Mouse (Mus musculus) MEL (cell line): ENCODE measurements around the gene Vps35. TPM values are rescaled to one million over a fixed set of nuclear protein-coding genes. Genes with fewer than 3 reads are reported as not detected.

Experiments
- DNase-seq: peaks from one replicate; pipeline ENCODE4 v3.0.0; 2011; ENCODE audit warnings: low read depth, low spot score
- H3K27ac ChIP-seq: 2 replicates; pipeline ENCODE4 v1.5.1; 2012; ENCODE audit warnings: low read depth, mild to moderate bottlenecking, control low read depth, low read length, moderate library complexity; ENCODE audit not compliant: control insufficient read depth
- H3K27me3 ChIP-seq, 2 experiments: fragments of 150-350 bp in 1 of 2; sonication (generic) in 1 of 2; 2 replicates each; pipeline ENCODE4 v1.6.1; 2012; ENCODE audit warnings: low read length in 2 of 2, mild to moderate bottlenecking in 2 of 2, improper control_type of control experiment in 1 of 2, moderate library complexity in 1 of 2; ENCODE audit not compliant: insufficient read depth in 2 of 2, control insufficient read depth in 1 of 2
- H3K36me3 ChIP-seq, 2 experiments: 2 replicates each; pipeline ENCODE4 v1.6.1; 2012 to 2014; ENCODE audit warnings: low read length in 2 of 2, improper control_type of control experiment in 1 of 2, inconsistent platforms in 1 of 2, mild to moderate bottlenecking in 1 of 2; ENCODE audit not compliant: insufficient read depth in 2 of 2, control insufficient read depth in 1 of 2
- H3K4me1 ChIP-seq, 2 experiments: fragments of 150-350 bp in 1 of 2; sonication (generic) in 1 of 2; 2 replicates each; pipeline ENCODE4 v1.6.1; 2012; ENCODE audit warnings: low read length in 2 of 2, improper control_type of control experiment in 1 of 2, mild to moderate bottlenecking in 1 of 2; ENCODE audit not compliant: insufficient read depth in 2 of 2, control insufficient read depth in 1 of 2
- H3K4me3 ChIP-seq, 2 experiments: fragments of 150-350 bp in 1 of 2; sonication (generic) in 1 of 2; 2 replicates each; pipeline ENCODE4 v1.5.1; 2012; ENCODE audit warnings: low read depth in 2 of 2, low read length in 2 of 2, mild to moderate bottlenecking in 2 of 2, moderate library complexity in 2 of 2, control low read depth in 1 of 2, improper control_type of control experiment in 1 of 2; ENCODE audit not compliant: control insufficient read depth in 1 of 2, insufficient read depth in 1 of 2
- H3K79me2 ChIP-seq: 2 replicates; pipeline ENCODE4 v1.6.1; 2012; ENCODE audit warnings: mild to moderate bottlenecking, low read length, moderate library complexity; ENCODE audit not compliant: control insufficient read depth, poor library complexity, insufficient read depth
- H3K9ac ChIP-seq: 2 replicates; pipeline ENCODE4 v1.6.1; 2012; ENCODE audit warnings: low read depth, mild to moderate bottlenecking, control low read depth, low read length, moderate library complexity; ENCODE audit not compliant: control insufficient read depth, poor library complexity, severe bottlenecking
- H3K9me3 ChIP-seq: fragments of 150-350 bp; sonication (generic); replicated peaks from 2 replicates; pipeline ENCODE4 v1.6.1; 2012; ENCODE audit warnings: mild to moderate bottlenecking, low read length, improper control_type of control experiment, moderate library complexity; ENCODE audit not compliant: insufficient read depth
- BHLHE40 ChIP-seq: IDR thresholded peaks from 2 replicates; pipeline ENCODE4 v1.6.1; 2012; ENCODE audit warnings: low read depth, mild to moderate bottlenecking, inconsistent platforms, low read length, improper control_type of control experiment, borderline replicate concordance
- CHD2 ChIP-seq: IDR thresholded peaks from 2 replicates; pipeline ENCODE4 v1.6.1; 2011; ENCODE audit warnings: low read length, improper control_type of control experiment
- E2F4 ChIP-seq: IDR thresholded peaks from 2 replicates; pipeline ENCODE4 v1.6.1; 2011; ENCODE audit warnings: low read depth, low read length, improper control_type of control experiment, borderline replicate concordance
- ETS1 ChIP-seq: IDR thresholded peaks from 2 replicates; pipeline ENCODE4 v1.6.1; 2012; ENCODE audit warnings: low read depth, mild to moderate bottlenecking, inconsistent platforms, low read length, improper control_type of control experiment, moderate library complexity
- GABPA ChIP-seq: IDR thresholded peaks from 2 replicates; pipeline ENCODE4 v1.6.1; 2012; ENCODE audit warnings: low read depth, mild to moderate bottlenecking, inconsistent platforms, low read length, improper control_type of control experiment, moderate library complexity
- JUND ChIP-seq: IDR thresholded peaks from 2 replicates; pipeline ENCODE4 v1.6.1; 2011; ENCODE audit warnings: low read depth, mild to moderate bottlenecking, improper control_type of control experiment, low read length
- MEF2A ChIP-seq: IDR thresholded peaks from 2 replicates; pipeline ENCODE4 v1.6.1; 2014; ENCODE audit warnings: low read depth, mild to moderate bottlenecking, inconsistent platforms, low read length, improper control_type of control experiment; ENCODE audit not compliant: poor library complexity, insufficient replicate concordance, severe bottlenecking; ENCODE audit errors: extremely low read depth
- MYB ChIP-seq: IDR thresholded peaks from 2 replicates; pipeline ENCODE4 v1.6.1; 2011; ENCODE audit warnings: mild to moderate bottlenecking, low read depth, low read length, improper control_type of control experiment
- NELFE ChIP-seq: IDR thresholded peaks from 2 replicates; pipeline ENCODE4 v1.6.1; 2011; ENCODE audit warnings: low read depth, low read length, improper control_type of control experiment
- NRF1 ChIP-seq: IDR thresholded peaks from 2 replicates; pipeline ENCODE4 v1.6.1; 2014; ENCODE audit warnings: low read depth, mild to moderate bottlenecking, inconsistent platforms, low read length, improper control_type of control experiment, moderate library complexity; ENCODE audit not compliant: poor library complexity, insufficient read depth, severe bottlenecking
- POLR2AphosphoS2 ChIP-seq: IDR thresholded peaks from 2 replicates; pipeline ENCODE4 v1.6.1; 2011; ENCODE audit warnings: low read length, improper control_type of control experiment
- SIN3A ChIP-seq: IDR thresholded peaks from 2 replicates; pipeline ENCODE4 v1.6.1; 2012; ENCODE audit warnings: low read length, improper control_type of control experiment, inconsistent platforms
- SMC3 ChIP-seq: IDR thresholded peaks from 2 replicates; pipeline ENCODE4 v1.6.1; 2011; ENCODE audit warnings: low read depth, low read length, improper control_type of control experiment
- TCF12 ChIP-seq: IDR thresholded peaks from 2 replicates; pipeline ENCODE4 v1.6.1; 2014; ENCODE audit warnings: low read depth, mild to moderate bottlenecking, inconsistent platforms, low read length, improper control_type of control experiment, moderate library complexity
- ZC3H11A ChIP-seq: IDR thresholded peaks from 2 replicates; pipeline ENCODE4 v1.6.1; 2012; ENCODE audit warnings: low read depth, mild to moderate bottlenecking, inconsistent platforms, low read length, improper control_type of control experiment
- polyA plus RNA-seq, 2 experiments: library from polyadenylated mRNA; stranded (reverse) in 1 of 2; unstranded in 1 of 2; fragments of >175 nt in 1 of 2; fragments of >200 nt in 1 of 2; gene quantifications; 2 replicates each; pipeline versions ENCODE4 v1.2.1 to v1.2.4; 2012; ENCODE audit warnings: low replicate concordance in 2 of 2, low read depth in 1 of 2; ENCODE audit not compliant: insufficient read length in 2 of 2, insufficient read depth in 1 of 2, missing spikeins in 1 of 2
- total RNA-seq: library from RNA; depleted of rRNA; stranded (reverse); fragments of 300-350 nt; gene quantifications from 2 replicates; pipeline ENCODE4 v1.2.3, GENCODE M21; 2012

Gene Vps35
- total and polyA plus RNA-seq, 3 experiments, result 68.4 to 91.5 TPM; not detected in 1

GRCm38 (mm10) chr8:85339871-85340573 lies 40.4 kb upstream of the Vps35 start:
- no peak overlapping the region for H3K4me3 ChIP-seq
- peaks cover 0 to 7% of the 10 kb centered on the region in 2 experiments; a peak in 2 of 4 replicates for H3K36me3 ChIP-seq
- no peak overlapping the region for H3K27ac ChIP-seq
- H3K4me1 ChIP-seq, result peaks cover 0 to 10% of the 10 kb centered on the region in 2 experiments; a peak in 2 of 4 replicates
- no peak overlapping the region for H3K9ac ChIP-seq
- no peaks in the 10 kb centered on the region for H3K79me2 ChIP-seq
- H3K9me3 ChIP-seq, result no peaks in the 10 kb centered on the region
- no peaks in the 10 kb centered on the region for H3K27me3 ChIP-seq
- TF ChIP-seq SMC3, result no peak
- TF ChIP-seq MYB, result no peak
- TF ChIP-seq POLR2AphosphoS2, result no peak
- TF ChIP-seq GABPA, result no peak
- TF ChIP-seq ETS1, result no peak
- TF ChIP-seq MEF2A, result no peak
- no peak for TF ChIP-seq TCF12
- no peak for TF ChIP-seq ZC3H11A
- no peak for TF ChIP-seq E2F4
- TF ChIP-seq NRF1, result no peak
- no peak for DNase-seq

- no peaks in the 10 kb centered on the region for H3K27me3 ChIP-seq
- no peak for DNase-seq
- H3K9ac ChIP-seq, result no peak overlapping the region
- no peak overlapping the region for H3K27ac ChIP-seq
- H3K4me1 ChIP-seq, result peaks cover 9 to 10% of the 10 kb centered on the region in 2 experiments
- peaks cover 0 to 7% of the 10 kb centered on the region in 2 experiments; a peak in 2 of 4 replicates for H3K36me3 ChIP-seq
- H3K79me2 ChIP-seq, result no peaks in the 10 kb centered on the region
- H3K4me3 ChIP-seq, result no peak overlapping the region
- H3K9me3 ChIP-seq, result no peaks in the 10 kb centered on the region
- TF ChIP-seq NELFE, result no peak
- no peak for TF ChIP-seq JUND
- TF ChIP-seq CHD2, result no peak
- TF ChIP-seq BHLHE40, result no peak
- no peak for TF ChIP-seq SIN3A
- no peak for TF ChIP-seq MYB
- no peak for TF ChIP-seq ZC3H11A
- TF ChIP-seq E2F4, result no peak
Observed at GRCm38 (mm10) chr8:85337681-85338080, 38.1 kb upstream of the Vps35 start.
